16 mouse cellular contexts compared by ENCODE assay signal in genomic region chr1:187763451-187763755, GRCm38 (mm10).
"Had no signal": no experiment of that assay in that cellular context is flagged by ENCODE, and none has a peak within 500 bp of the region (broad histone marks: within the 10 kb centered on the region; RNA-seq: fewer than 3 reads in every experiment).

No protein-coding gene starts in this region.

- DNase-seq: layer of hippocampus, postnatal 36 days; lung, adult 2 months; lung, postnatal 14 days; lung, postnatal 4 days; midbrain, embryonic 14.5 days; right cerebral cortex, adult 18-20 months; right cerebral cortex, postnatal 14 days; right cerebral cortex, postnatal 4 days; thymus, adult 2 months; thymus, postnatal 14 days; thymus, postnatal 4 days had no signal

- H3K4me3 ChIP-seq: left cerebral cortex, adult 2 months had no signal

- H3K4me2 ChIP-seq: midbrain, embryonic 11.5 days had no signal

- ATAC-seq: inflammation-experienced regulatory T-cells, adult 6 months had no signal

- H3K9ac ChIP-seq: liver, embryonic 14.5 days had no signal

- H3K27ac ChIP-seq: left cerebral cortex, adult 2 months; liver, embryonic 14.5 days; stomach, postnatal 0 days had no signal
